Mouse (Mus musculus): ENCODE measurements around the gene Zc3h14. TPM values are rescaled to one million over a fixed set of nuclear protein-coding genes. Genes with fewer than 3 reads are reported as not detected.

The Zc3h14 gene
- polyA plus RNA-seq, 1 experiment = 29.6 TPM

GRCm38 (mm10) chr12:98832929-98833598 is 86.3 kb downstream of the Zc3h14 start:
- no peaks in the 10 kb centered on the region for H3K36me3 ChIP-seq (ENCODE audit: control insufficient read depth, insufficient read depth)
- TF ChIP-seq MYOG (IDR thresholded peaks at IDR 0.05; ENCODE audit: control insufficient read depth, extremely low read depth, insufficient read length) (no peak), MAX (IDR thresholded peaks at IDR 0.05) (no peak), FOSL1 (IDR thresholded peaks at IDR 0.05; ENCODE audit: insufficient read depth, low read length, poor library complexity, severe bottlenecking) (no peak), CTCF (IDR thresholded peaks at IDR 0.05; ENCODE audit: control insufficient read depth, insufficient read depth, insufficient read length) (no peak), MYOD1 (IDR thresholded peaks at IDR 0.05; ENCODE audit: control insufficient read depth, insufficient read length, low read depth) (no peak), CEBPB (IDR thresholded peaks at IDR 0.05; ENCODE audit: low read depth) (no peak), USF1 (IDR thresholded peaks at IDR 0.05; ENCODE audit: low read depth) (no peak)
- no peaks in the 10 kb centered on the region for H3K27me3 ChIP-seq (ENCODE audit: control insufficient read depth, insufficient read depth, insufficient read length)
- H3ac ChIP-seq (ENCODE audit: control insufficient read depth, insufficient read length, low read depth) = no peak overlapping the region
- H3K79me3 ChIP-seq (ENCODE audit: low read depth) = no peaks in the 10 kb centered on the region
- H3K4me3 ChIP-seq (ENCODE audit: insufficient read depth, poor library complexity, severe bottlenecking) = no peak overlapping the region
- no peaks in the 10 kb centered on the region for H3K79me2 ChIP-seq (ENCODE audit: control insufficient read depth, insufficient read depth)

- Histone ChIP-seq H3ac (ENCODE audit: control insufficient read depth, insufficient read length, low read depth) (no peak overlapping the region), H3K79me3 (ENCODE audit: low read depth) (no peaks in the 10 kb centered on the region), H3K79me2 (ENCODE audit: control insufficient read depth, insufficient read depth) (no peaks in the 10 kb centered on the region), H3K27me3 (ENCODE audit: control insufficient read depth, insufficient read depth, insufficient read length) (no peaks in the 10 kb centered on the region), H3K4me3 (ENCODE audit: insufficient read depth, poor library complexity, severe bottlenecking) (no peak overlapping the region), H3K36me3 (ENCODE audit: control insufficient read depth, insufficient read depth) (no peaks in the 10 kb centered on the region)
- TF ChIP-seq MAX (IDR thresholded peaks at IDR 0.05) (no peak), CEBPB (IDR thresholded peaks at IDR 0.05; ENCODE audit: low read depth) (no peak), USF1 (IDR thresholded peaks at IDR 0.05; ENCODE audit: low read depth) (no peak), FOSL1 (IDR thresholded peaks at IDR 0.05; ENCODE audit: insufficient read depth, low read length, poor library complexity, severe bottlenecking) (no peak), MYOG (IDR thresholded peaks at IDR 0.05; ENCODE audit: control insufficient read depth, extremely low read depth, insufficient read length) (no peak), MYOD1 (IDR thresholded peaks at IDR 0.05; ENCODE audit: control insufficient read depth, insufficient read length, low read depth) (no peak), CTCF (IDR thresholded peaks at IDR 0.05; ENCODE audit: control insufficient read depth, insufficient read depth, insufficient read length) (no peak)
These were observed 87.1 kb downstream of the Zc3h14 start for GRCm38 (mm10) chr12:98833901-98834300.

- H3K79me2 ChIP-seq (ENCODE audit: control insufficient read depth, insufficient read depth) = no peaks in the 10 kb centered on the region
- no peaks in the 10 kb centered on the region for H3K27me3 ChIP-seq (ENCODE audit: control insufficient read depth, insufficient read depth, insufficient read length)
- H3ac ChIP-seq (ENCODE audit: control insufficient read depth, insufficient read length, low read depth) = no peak overlapping the region
- no peak overlapping the region for H3K4me3 ChIP-seq (ENCODE audit: insufficient read depth, poor library complexity, severe bottlenecking)
- TF ChIP-seq FOSL1 (IDR thresholded peaks at IDR 0.05; ENCODE audit: insufficient read depth, low read length, poor library complexity, severe bottlenecking) = no peak
- no peak for TF ChIP-seq MAX (IDR thresholded peaks at IDR 0.05)
- no peak for TF ChIP-seq MYOD1 (IDR thresholded peaks at IDR 0.05; ENCODE audit: control insufficient read depth, insufficient read length, low read depth)
- no peak for TF ChIP-seq CTCF (IDR thresholded peaks at IDR 0.05; ENCODE audit: control insufficient read depth, insufficient read depth, insufficient read length)
- TF ChIP-seq USF1 (IDR thresholded peaks at IDR 0.05; ENCODE audit: low read depth) = no peak
- no peak for TF ChIP-seq MYOG (IDR thresholded peaks at IDR 0.05; ENCODE audit: control insufficient read depth, extremely low read depth, insufficient read length)
- no peak for TF ChIP-seq CEBPB (IDR thresholded peaks at IDR 0.05; ENCODE audit: low read depth)
- H3K79me3 ChIP-seq (ENCODE audit: low read depth) = no peaks in the 10 kb centered on the region
- H3K36me3 ChIP-seq (ENCODE audit: control insufficient read depth, insufficient read depth) = no peaks in the 10 kb centered on the region
These were observed 88.1 kb downstream of the Zc3h14 start for GRCm38 (mm10) chr12:98834879-98835278.

- TF ChIP-seq FOSL1 (IDR thresholded peaks at IDR 0.05; ENCODE audit: insufficient read depth, low read length, poor library complexity, severe bottlenecking) (no peak), CEBPB (IDR thresholded peaks at IDR 0.05; ENCODE audit: low read depth) (no peak), MYOD1 (IDR thresholded peaks at IDR 0.05; ENCODE audit: control insufficient read depth, insufficient read length, low read depth) (no peak), MAX (IDR thresholded peaks at IDR 0.05) (no peak)
These were observed 88.7 kb downstream of the Zc3h14 start for GRCm38 (mm10) chr12:98835466-98835865.

More at GRCm38 (mm10) chr12:98835466-98835865, 88.7 kb downstream of the Zc3h14 start:
- H3K27me3 ChIP-seq (ENCODE audit: control insufficient read depth, insufficient read depth, insufficient read length) = no peaks in the 10 kb centered on the region
- H3K36me3 ChIP-seq (ENCODE audit: control insufficient read depth, insufficient read depth) = no peaks in the 10 kb centered on the region
- H3K4me3 ChIP-seq (ENCODE audit: insufficient read depth, poor library complexity, severe bottlenecking) = no peak overlapping the region
- H3K79me2 ChIP-seq (ENCODE audit: control insufficient read depth, insufficient read depth) = no peaks in the 10 kb centered on the region
- no peak overlapping the region for H3ac ChIP-seq (ENCODE audit: control insufficient read depth, insufficient read length, low read depth)
- H3K79me3 ChIP-seq (ENCODE audit: low read depth) = no peaks in the 10 kb centered on the region

Other genes starting within 250 kb of the Zc3h14 start
- not detected for gene Kcnk10, start 168.7 kb upstream of the Zc3h14 start, polyA plus RNA-seq (2012; fragmentation: generic; extraction: Trizol)
- 2.7 TPM for gene Spata7, start 118.8 kb upstream of the Zc3h14 start, polyA plus RNA-seq (2012; fragmentation: generic; extraction: Trizol)
- gene Ptpn21, start 9.6 kb upstream of the Zc3h14 start, polyA plus RNA-seq (2012; fragmentation: generic; extraction: Trizol) = 19.9 TPM
- gene Eml5, start 154.5 kb downstream of the Zc3h14 start, polyA plus RNA-seq (2012; fragmentation: generic; extraction: Trizol) = 1.8 TPM
- 10.0 TPM for gene Ttc8, start 173.6 kb downstream of the Zc3h14 start, polyA plus RNA-seq (2012; fragmentation: generic; extraction: Trizol)

Data from C2C12 (cell line).